Mouse (Mus musculus) gastrocnemius, postnatal 36 days (tissue): ENCODE data around the gene Ctrb1. TPM values are rescaled to one million over a fixed set of nuclear protein-coding genes. Genes with fewer than 3 reads are reported as not detected.
A peak's percentile ranks its signal among the peaks of the same experiment; 100 is the strongest.

Experiments
- DNase-seq, 2 experiments: peaks; one replicate each; pipeline ENCODE4 v3.0.0; 2022
- intact Hi-C: fragments of 180-260 bp; cut with DNase I; formaldehyde crosslinking; loops from one replicate; pipeline ENCODE4 v1.15.1; 2025
- total RNA-seq, 2 experiments: library from RNA; stranded (reverse); gene quantifications; 2 replicates each; pipeline ENCODE4 v1.2.3; 2021

The Ctrb1 gene
- total RNA-seq, 2 experiments from 2014 or later, result not detected

DNA sequence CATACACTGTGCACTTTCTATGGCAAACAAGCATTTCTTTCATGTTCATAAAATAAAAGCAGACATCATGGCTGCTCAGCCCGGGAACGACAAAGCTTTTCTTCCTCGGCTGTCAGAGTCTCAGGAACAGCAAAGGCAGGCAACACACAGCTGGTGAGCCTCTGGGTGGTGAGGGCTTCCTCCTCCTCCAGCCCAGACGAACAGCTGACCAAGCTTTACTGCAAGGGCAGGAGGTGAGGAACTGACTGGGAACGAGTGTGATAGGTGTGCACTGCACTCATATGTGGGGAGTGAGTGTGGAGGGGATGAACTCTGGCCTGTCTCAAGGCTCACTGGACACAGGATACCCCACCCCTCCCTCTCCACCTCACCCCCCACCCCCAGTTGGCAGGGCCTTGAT lies 28.1 kb upstream of the Ctrb1 start:
- peak in 1 of 2 experiments; percentile 11 for DNase-seq
- intact Hi-C loops, result no loop called here

DNA sequence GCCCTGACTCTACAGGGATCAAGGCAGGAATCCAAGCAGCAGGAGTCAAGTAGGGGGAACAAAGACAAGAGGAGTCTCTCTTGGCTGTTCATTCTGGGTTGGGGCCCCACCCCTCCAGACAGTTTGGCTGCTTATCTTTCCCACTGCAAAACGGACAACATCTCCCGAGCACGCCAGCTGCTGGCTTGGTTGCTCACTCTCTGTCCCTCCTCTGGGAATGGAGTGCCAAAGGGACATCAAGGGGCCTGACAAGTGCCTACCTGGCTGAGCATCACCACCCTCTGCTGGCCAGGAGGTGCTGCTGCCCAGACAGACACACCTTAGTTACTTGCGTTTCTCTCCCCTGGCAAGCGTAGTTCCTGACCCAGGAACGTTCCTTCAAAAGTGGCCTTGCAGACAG lies 27.1 kb upstream of the Ctrb1 start:
- peak in 1 of 2 experiments; percentile 35 for DNase-seq
- intact Hi-C loops, result no loop called here

DNA sequence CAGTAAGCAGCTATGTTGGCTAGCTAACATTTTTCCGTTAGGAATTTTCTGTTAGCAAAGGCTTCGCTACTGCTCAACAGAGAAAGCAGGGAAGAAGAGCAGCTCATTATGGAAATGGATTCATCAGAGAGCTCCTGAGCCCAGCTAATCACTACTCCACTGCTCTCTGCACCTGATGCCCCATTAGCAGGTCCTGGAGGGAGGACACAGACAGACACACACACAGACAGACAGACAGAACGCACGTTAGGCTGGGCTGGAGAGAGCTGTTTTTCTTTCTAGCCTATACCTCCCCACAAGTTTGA lies 26.6 kb upstream of the Ctrb1 start:
- intact Hi-C loops, result no loop called here
- DNase-seq, result no peak

DNA sequence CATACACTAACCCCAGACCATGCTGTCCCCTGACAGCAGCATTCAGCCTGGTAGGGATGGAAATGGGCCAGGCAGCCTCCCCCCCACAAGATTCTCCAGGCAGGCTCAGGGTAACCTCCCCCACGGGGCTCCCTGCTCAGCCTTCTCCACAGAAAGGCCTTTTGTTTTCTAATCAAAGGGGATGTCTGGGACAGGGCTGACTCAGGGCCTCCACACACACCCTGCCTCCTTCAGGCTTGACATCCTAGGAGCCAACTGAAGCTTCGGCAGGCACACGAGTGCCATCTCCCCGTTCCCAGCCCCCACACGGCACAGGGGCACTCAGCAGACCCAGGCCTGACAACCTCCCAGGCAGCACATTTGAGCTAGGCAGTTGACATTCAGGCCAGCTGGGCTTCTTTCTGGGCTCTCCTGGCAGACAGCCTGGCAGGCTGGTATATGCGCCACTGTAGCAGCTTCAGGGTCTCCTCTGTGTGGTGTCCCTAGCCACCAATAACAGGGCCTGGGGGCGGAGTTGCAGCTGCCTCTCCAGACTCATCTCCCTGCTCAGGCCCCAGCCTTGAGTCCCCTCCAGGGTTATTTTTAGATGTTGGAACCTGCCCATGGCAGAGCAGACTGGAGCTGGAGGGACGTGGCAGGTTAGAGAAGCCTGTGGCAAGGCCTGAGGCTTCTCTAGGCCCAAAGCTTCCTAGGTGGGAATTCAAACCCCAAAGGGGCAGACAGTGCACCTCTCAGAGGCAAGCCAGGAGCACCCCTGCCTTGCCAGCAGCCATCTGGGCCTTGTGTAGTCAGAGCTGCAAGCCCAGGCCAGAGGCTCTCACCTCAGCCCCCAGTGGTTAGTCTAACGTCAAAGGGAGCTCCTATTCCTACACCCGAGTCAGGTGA lies 26.0 kb upstream of the Ctrb1 start:
- peak; percentile 77 to 78 for DNase-seq
- intact Hi-C loops, result no loop called here

DNA sequence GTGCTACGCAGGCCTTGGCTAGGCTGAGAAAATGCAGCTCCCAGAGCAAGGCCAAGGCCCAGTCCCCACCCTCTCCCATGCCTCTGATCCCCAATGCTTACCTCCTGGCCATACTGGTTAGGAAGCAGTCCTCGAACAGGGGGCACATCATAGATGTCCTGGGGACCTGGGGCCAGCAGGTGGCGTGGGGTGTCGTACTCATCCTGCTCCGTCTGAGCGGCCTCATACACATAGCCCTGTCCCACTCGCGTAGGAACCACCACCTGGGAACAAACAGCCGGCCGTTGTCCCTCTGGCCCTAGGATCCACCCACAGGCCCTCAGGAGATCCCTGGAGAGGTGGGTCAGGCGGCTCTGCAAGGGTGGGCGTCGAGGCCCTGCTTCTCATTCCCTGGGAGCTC lies 24.7 kb upstream of the Ctrb1 start:
- intact Hi-C loops, result no loop called here
- peak in 1 of 2 experiments; percentile 12 for DNase-seq

DNA sequence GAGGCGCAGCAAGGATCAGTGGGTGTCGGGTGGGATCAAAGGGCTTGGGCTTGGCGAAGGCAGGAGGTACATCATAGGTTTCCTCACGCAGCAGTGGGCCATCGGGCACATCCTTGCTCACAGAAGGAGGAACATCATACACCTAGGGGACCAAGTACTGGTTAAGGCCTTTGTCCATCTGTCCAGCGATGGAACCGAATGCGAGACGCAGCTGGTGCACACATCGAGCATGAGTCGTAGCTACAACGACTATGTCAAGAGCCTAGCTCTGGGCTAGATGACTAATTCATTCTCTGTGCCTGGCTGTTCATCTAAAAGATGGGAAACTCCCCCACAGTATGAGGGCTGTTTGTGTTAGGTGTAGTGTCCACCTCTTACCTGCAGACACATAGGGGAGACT lies 23.5 kb upstream of the Ctrb1 start:
- intact Hi-C loops, result no loop called here

DNA sequence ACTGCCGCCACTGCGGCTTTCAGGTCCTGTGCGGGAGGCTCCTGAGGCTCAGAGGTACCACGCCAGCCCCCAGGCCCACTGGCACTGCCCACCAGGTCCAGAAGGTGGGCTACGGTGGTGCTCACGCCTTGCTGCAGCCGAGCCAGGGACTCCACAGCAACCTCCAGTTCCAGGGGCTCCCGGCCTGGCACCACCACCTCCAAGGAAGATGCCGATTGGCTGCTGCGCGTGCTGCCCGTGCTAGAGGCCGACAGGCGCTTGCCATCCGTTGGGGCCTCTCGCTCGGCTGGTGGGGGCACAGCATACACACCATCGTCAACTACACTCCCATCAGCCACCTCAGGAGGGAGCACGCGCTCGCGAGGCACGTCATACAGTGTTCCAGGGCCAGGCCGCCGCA lies 23.0 kb upstream of the Ctrb1 start:
- intact Hi-C loops, result no loop called here
- DNase-seq, result peak in 1 of 2 experiments; percentile 11

More for the DNA sequence above, 23.5 kb upstream of the Ctrb1 start:
- peak in 1 of 2 experiments; percentile 10 for DNase-seq

DNA sequence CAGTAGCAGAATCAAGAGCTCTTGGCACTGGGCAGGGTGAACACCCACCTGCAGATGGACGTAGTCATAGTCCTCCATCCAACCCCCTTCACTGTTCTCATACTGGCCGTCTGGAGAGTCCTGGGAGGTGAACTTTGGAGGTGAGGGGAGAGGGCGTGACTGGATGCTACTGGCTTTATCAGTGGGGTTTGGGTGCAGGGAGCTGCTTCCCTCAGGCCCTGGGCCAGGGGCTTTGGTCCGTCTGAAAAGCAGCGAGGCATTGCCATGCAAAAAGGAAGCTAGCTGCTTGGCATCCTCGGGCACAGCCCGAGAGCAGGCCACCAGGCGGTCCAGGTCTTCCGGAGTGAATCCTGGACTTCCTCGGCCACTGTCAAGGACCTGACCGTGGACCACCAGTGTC lies 22.5 kb upstream of the Ctrb1 start:
- intact Hi-C loops, result no loop called here
- DNase-seq, result no peak

DNA sequence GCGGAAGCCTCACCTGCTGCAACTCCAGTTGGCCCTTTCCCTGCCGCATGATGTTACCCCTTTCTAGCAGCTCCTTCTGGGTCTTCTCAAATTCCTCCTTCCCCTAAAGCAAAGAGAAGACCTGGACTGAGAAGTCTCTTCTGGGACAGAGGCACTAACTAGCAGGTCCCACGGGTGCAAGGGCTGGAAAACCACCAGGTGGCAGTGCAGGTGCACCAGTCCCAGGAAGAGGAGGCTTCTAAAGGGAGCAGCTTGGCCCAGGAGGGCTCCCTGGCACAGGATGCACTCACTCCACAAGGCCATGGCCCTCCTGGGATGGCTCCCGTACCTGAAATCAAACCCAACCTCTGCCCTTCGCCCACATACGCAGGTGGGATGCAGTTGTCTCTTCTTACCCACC lies 21.8 kb upstream of the Ctrb1 start:
- intact Hi-C loops, result loop anchor here (1.0 kb wide), 1 partner anchor 112 kb away; no protein-coding TSS in a partner anchor
- DNase-seq, result peak; percentile 53 to 57

DNA sequence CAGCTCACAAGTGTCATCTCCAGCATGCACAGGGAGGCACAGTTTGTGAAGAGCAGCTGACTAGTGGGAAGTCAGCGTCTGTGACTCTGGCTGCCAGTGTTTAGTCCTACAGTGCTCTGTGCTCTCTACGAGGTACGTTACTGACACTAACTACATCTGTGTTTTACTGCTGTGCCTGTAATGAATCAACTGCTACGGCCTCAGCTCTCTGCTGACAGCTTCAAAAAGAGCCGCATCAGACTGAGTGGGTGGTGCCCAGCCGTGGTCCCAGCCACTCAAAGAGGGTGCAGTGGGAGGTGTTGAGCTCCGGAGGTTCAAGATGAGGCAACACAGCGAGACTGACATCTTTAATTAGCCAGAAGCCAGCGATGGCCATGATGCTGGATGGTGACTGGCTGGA lies 21.3 kb upstream of the Ctrb1 start:
- DNase-seq, result no peak
- intact Hi-C loops, result loop anchor here (1.0 kb wide), 1 partner anchor 112 kb away; no protein-coding TSS in a partner anchor

DNA sequence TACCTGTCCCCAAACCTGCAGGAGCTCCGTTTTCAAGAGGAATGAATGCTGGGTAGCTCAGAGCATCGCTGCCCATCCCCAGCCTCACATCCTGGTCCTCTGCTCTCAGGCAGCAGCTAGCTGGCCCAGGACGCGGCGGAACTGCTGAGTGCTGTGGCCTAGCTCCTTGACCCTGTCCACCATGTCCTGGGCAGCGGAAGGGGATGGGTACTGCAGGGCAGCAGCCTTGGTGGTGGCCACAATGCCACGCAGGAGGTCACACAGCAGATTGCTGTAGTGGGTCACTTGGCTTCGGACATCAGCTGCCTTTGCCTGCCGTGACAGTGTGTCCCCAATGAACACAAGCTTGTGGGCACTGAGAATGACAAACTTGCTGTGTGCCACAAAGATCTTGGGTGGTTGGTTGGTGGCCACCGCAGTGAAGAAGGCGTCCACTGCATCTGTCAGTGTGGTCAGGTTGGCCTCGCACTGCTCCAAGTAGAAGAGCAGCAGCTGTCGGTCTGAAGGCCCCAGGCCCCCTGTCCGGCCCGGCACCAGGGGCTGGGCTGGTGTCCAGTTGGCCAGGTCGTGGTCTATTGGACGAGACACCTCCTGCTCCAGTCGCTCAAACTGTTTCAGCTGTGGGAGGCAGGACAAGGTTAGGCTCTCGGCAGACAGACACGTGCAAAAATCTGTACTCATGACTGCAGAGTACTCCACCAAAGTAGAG lies 20.1 kb upstream of the Ctrb1 start:
- intact Hi-C loops, result no loop called here
- DNase-seq, result peak in 1 of 2 experiments; percentile 12

DNA sequence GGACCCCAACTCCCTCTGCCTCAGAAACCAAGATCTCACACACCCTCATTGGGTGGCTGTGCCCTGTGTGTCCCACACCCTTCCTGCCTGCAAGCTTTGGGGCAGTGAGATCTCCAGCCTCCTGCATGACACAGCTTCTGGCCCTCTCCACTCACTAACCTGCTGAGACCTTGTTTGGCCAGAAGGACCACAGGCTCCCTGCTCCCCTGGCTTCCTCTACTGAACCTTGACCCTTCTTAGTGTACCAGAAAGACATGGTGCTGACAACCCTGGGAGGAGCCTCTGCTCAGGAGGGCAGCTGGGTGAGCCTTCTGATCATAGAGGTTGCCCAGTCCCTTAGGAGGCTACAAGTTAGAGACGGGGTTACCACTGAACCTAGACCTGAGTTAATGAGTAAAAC lies 18.4 kb upstream of the Ctrb1 start:
- DNase-seq, result peak in 1 of 2 experiments; percentile 9

DNA sequence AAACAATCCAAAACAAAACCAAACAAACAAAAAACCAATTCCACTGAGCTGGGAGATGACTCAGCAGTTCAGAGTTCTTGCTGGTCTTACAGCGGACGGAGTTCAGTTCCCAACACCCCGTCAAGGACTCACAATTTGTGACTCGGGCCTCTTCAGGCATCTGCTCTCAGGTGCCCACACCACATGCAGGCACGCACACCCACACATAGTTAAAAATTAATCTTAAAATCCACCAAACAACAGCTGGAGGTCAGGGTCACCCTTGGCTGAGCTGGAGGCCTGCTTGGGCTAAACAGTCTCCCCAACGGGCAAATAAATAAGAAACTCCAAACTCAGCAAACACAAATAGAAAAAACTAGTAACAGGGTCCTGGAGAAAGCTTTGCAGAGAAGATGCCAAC lies 17.5 kb upstream of the Ctrb1 start:
- DNase-seq, result no peak
- intact Hi-C loops, result no loop called here

More for the DNA sequence above, 18.4 kb upstream of the Ctrb1 start:
- intact Hi-C loops, result no loop called here

DNA sequence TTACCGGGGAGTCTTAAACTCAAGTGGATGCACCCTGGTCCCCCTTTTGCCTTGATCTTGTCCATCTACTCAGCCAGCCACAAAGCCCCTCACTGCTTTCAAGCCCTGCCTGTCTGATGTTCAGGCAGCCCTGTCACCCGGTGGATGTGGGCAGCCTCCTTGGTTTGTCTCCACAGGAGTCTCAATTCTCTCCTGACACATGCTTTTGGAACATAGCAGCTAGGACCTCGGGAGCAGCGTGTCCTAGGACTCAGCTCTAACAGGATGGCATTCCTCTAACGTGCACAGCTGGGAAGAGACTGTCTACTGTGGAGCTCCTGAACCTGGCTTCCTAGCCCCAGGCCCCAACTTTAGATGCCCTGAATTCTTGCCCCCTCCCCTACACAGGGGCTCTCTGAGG lies 14.9 kb upstream of the Ctrb1 start:
- intact Hi-C loops, result no loop called here
- DNase-seq, result no peak

DNA sequence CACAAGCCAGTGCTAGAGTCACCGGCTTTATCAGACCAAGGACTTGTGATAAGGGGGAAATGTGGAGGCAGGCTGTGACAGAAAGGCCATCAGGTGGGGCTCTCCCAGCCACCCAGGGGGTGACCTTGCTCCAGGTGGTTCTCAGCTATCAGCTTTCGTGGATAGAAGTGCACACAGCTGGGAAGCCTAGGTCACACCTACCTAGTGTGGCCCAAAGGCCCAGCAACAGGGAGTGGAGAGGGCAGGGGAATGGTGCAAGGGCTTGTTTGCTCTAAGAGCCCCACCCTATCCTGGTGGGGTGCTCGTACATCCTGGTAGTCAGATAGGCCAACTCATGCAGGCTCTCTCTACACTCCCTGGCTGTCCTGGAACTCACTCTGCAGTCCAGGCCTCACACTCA lies 14.4 kb upstream of the Ctrb1 start:
- intact Hi-C loops, result no loop called here
- no peak for DNase-seq

DNA sequence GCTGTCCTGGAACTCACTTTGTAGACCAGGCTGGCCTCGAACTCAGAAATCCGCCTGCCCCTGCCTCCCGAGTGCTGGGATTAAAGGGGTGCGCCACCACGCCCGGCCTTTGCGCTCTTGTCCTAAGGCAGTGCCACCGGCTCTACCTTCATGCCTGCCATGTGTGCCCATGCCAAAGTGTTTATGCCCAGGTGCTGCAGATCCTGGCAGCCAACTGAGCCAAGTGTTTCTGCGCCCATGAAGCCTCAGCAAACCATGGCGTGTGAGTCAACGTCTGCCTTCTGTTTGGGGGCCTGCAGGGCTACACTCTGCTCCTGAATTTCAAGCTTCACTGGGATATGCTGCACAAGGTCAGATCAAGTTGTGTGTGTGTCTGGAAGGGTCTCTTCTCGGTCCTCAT lies 13.8 kb upstream of the Ctrb1 start:
- no peak for DNase-seq
- intact Hi-C loops, result no loop called here

DNA sequence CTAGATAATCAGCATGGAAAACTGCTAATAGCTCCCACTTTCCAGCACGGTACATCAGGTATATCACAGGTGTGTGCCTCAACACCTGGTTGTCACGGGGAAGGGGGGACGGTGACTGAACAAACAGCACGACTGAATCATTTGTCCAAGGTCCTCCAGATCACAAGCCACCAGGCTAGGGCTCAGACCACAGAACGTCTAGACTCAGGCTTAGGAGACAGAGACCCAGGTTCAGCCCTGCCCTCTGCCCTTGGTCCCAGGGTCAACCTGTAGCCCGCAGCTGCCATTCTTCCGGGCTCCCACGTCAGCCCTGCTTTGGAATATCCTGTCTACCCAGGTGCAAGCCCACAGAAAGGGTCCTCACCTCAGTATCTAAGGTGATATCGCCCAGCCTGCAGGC lies 10.6 kb upstream of the Ctrb1 start:
- intact Hi-C loops, result no loop called here
- no peak for DNase-seq

DNA sequence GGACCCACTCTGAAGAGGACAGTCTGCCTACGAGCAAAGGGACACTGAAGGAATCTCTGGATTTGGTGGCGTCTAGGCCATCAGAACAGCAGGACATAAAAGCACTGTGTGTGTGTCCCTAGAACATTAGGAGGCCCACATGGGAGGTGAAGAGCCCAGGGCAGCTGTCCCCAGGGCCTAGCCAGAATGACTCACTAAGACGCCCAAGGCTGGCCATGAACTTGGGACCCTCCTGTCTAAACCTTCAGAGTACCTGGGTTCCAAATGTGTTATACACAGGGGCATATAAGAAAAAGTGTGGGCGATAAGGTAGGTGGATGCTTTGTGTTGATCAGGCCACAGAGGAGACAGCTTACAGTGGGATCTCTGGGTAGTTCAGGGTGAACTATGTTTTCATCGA lies 9.9 kb upstream of the Ctrb1 start:
- no peak for DNase-seq
- intact Hi-C loops, result no loop called here

DNA sequence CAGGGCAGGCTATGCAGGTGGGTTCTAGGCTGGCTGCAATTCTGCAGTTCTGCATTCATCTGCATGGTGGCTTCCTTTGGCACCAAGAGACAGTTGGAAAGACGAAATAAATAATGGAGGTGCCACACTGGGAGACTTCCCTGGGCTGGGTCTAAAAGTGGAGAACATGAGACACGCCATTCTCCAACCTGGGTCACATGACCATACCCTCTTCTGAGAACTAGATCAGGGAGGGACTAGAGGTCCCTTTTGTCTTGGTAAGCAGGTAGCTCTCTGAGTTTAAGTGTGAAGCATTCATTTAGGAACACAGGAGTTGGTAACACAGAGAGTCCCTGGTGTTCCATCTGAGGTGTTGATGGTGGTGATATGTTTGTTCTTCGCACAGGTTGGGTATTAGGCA lies 9.4 kb upstream of the Ctrb1 start:
- intact Hi-C loops, result no loop called here
- no peak for DNase-seq

DNA sequence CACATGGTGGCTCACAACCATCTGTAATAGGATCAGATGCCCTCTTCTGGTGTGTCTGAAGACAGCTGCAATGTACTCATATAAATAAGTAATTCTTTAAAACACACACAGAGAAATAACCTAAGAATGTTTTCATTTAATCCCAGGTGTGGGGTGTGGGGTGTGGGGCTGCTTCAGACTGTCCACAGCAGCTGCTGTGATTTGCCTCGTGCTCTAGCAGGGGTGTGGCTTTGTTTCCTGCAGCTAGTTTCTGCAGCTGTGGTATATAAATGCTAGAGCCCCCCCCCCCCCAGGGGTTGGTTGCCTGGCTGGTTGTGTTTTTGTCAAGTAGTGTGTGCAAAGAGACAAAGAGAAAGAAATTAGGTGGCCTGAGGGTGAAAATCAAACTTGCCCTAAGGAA lies 8.2 kb upstream of the Ctrb1 start:
- DNase-seq, result no peak
- intact Hi-C loops, result no loop called here

DNA sequence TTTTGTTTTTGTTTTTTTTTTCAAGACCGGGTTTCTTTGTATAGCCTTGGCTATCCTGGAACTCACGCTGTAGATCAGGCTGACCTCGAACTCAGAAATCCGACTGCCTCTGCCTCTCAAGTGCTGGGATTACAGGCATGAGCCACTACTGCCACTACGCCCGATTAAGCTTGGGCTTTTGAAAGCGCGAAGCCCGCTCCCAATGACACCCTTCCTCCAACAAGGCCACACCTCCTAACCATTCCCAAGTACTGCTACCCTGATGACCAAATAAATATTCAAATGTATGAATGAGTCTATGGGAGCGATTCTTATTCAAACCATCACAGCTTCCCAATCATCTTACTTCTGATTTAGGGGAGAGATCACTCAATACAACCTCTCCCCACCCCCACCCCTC lies 6.8 kb upstream of the Ctrb1 start:
- no peak for DNase-seq

DNA sequence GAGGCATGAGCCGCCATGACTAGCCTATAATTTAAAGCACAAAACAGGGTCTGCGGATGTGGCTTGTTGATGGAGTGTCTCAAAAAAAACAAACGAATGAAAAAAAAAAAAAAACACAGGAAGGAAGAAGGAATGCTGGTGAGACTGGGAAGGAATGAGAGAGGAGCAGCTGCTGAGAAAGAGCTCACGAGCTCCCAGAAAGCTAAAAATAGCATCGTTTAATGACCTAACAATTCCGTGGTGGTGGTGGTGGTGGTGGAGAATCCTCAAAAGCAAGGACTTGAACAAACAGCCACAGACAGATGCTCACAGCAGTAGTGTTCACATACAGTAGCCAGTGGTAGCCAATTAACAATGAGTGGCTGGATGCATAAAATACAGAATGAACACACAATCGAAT lies 4.6 kb upstream of the Ctrb1 start:
- intact Hi-C loops, result no loop called here
- DNase-seq, result no peak

More for the DNA sequence above, 6.8 kb upstream of the Ctrb1 start:
- intact Hi-C loops, result no loop called here
